Mouse (Mus musculus) monocyte, adult 5-6 weeks (primary cell): ENCODE measurements around the gene 1110012L19Rik. TPM values are rescaled to one million over a fixed set of nuclear protein-coding genes. Genes with fewer than 3 reads are reported as not detected.
"Not testable (repeated sequence)": the region's sequence is repeated elsewhere in the genome, so short reads cannot be mapped to it uniquely, and the experiment has no call there.

ENCODE experiments used
- ATAC-seq: fragments of 153-309, 156-312 bp; replicated peaks from 2 replicates; pipeline ENCODE4 v1.8.0; 2017; ENCODE audit warnings: mild to moderate bottlenecking; ENCODE audit not compliant: low TSS enrichment, insufficient number of reproducible peaks, severe bottlenecking, poor library complexity, low FRiP score
- total RNA-seq: library from RNA; stranded (forward); fragments of 200-1000, 200-491, 200-594 nt; gene quantifications from 3 replicates; pipeline ENCODE4 v1.2.3, GENCODE M21; 2017

The 1110012L19Rik gene
- 12.1 to 27.5 TPM (median 12.8 TPM) in 3 replicates for total RNA-seq

DNA sequence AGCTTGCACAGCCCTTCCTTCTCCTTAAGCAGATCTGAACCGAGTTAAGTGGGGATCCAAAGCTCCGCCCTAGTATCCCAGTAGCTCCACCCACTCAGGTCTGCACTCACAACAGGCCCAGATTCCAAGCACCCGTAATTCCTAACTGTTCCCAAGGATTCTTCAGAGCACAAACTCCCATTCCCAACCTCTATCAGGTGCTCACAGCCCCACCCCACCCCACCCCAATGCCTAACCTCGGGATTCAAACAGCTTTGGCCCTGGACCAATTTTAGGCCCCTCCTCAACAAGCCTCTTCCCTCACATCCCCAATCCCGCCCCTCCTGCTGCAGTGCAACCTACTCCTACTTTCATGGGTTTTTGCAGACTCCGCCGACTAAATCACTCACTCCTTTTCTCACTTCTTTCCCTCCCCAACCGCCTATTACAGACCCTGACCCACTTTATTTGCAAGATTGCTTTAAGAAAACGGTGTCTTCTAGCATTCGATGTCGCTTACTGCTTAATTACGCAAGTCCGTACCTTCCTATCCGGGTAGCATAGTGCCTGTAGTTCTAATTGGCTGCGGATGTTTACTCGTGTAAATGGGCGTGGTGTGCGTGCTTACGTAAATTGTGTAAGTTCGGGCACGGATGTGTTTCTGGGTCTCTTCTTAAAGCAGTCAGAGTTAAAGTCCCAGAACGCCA, at the start of gene 1110012L19Rik:
Gene 1110012L19Rik (plus strand): TSS at position 602 of the 686 bp plus-strand sequence.
- peak; percentile 88 for ATAC-seq

DNA sequence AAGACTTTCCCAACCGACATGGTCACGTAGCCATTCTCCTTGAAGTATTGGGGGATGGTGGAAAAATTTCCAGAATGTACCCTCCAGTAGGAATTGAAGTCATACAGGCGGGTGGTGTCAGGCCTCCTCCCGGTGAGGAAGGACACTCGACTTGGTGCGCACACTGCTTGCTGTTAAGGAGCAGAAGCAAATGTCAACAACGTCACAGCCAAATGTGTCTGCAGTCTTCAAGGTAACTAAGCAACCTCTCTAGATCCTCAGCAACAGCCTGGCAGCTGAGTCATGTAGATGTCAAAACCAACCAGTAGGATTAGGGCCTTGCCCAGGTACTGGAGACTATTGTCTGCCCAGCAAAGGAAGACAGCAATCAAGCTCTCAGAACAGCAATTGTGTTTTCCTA, 22.7 kb upstream of the 1110012L19Rik start:
- no peak for ATAC-seq

DNA sequence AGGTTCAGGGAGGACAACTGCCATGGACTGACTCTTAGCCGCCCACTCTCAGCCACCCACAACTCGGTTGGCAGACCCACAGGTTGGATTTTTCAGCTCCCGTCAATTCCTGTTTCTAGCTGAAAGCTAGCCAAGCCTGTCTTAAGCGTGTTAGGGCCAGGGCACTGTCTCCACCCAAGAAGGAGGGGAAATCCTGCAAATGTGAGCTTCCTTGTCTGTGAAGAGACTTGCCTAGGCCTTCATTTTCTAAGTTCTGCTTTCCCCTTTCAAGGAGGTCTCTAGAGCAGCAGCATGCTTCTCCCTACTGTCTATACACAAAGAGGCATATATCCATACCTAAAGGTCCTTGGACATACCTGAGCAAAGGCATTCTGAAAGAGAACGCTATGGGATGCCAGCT, 22.2 kb upstream of the 1110012L19Rik start:
- 0 out of 2 replicates have a peak, but pooled peaks have one; percentile 40 for ATAC-seq

GRCm38 (mm10) chrX:70364202-70364601, 21.5 kb upstream of the 1110012L19Rik start:
- no peak for ATAC-seq

GRCm38 (mm10) chrX:70364661-70365613, 20.7 kb upstream of the 1110012L19Rik start, which contains the start of gene Ids:
TSS of gene Ids (minus strand) at chrX:70365084.
- ATAC-seq, result peak; percentile 92

GRCm38 (mm10) chrX:70369758-70370157, 15.9 kb upstream of the 1110012L19Rik start:
- ATAC-seq, result not testable (repeated sequence)

GRCm38 (mm10) chrX:70374469-70375110, 11.1 kb upstream of the 1110012L19Rik start:
- ATAC-seq, result 0 out of 2 replicates have a peak, but pooled peaks have one; percentile 43

DNA sequence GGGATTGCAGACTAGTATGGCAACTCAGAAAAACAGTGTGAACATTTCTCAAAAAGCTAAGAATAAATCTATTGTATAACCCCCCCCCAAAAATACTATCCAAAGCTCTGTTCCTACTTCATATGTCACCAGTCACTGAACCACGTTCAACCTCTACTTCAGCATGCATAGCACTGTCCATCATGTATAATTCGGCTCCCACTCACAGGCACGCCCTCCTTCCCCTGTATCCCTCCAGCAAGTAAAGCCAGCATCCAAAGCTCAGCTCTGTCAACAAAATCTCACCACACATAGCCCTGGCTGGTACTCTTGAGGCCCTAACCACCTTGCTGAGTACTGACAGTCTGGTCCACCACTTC, 781 bp upstream of the 1110012L19Rik start:
- no peak for ATAC-seq

DNA sequence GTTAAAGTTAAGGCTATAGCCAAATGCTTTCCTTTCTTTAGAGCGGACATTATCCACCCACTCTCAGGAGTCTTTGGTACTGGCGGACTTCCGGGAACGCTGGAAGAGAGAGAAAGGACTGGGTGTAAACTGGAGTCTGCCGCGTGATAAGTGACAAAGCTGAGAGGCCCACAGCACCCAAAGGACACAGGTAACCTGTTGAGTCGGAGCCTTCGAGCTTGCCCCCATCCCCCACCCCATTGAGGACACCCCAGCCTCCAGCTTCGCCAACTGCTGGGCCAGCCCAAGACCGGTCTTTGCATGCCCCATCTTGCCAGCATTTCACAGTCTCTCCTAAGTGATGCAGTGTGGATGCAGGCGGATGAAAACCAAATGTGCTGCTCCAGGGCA, 280 bp downstream of the 1110012L19Rik start:
- no peak for ATAC-seq

GRCm38 (mm10) chrX:70392636-70393035, 7.0 kb downstream of the 1110012L19Rik start:
- ATAC-seq, result not testable (repeated sequence)

DNA sequence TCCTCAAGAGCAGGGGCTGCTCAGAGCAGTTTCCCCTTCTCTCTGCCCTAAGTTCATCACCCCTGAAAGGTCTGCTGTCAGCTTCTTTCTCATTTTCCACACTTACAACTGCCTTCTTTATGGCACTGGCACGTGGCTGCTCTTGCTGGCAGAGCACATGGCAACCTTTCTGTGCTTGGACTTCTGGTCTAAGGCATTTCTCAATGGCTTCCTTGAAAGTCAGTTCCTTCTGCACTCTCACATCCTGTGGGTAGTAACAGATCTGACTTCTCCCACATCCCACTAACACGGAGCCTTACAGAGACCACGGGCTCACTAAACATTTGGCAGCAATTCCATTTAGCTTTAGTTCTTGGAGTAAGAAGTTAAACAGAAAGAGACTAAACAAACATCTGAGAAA, 39.8 kb downstream of the 1110012L19Rik start:
- not testable (repeated sequence) for ATAC-seq

Other genes starting within 250 kb of the 1110012L19Rik start
- gene Ids, start 20.8 kb upstream of the 1110012L19Rik start, total RNA-seq, result 13.5 to 23.7 TPM (median 15.1 TPM) in 3 replicates
- 6.3 to 14.5 TPM (median 10.3 TPM) in 3 replicates for gene Tmem185a, start 91.3 kb downstream of the 1110012L19Rik start, total RNA-seq